Mouse (Mus musculus): ENCODE data around the gene Rhoj.

DNA sequence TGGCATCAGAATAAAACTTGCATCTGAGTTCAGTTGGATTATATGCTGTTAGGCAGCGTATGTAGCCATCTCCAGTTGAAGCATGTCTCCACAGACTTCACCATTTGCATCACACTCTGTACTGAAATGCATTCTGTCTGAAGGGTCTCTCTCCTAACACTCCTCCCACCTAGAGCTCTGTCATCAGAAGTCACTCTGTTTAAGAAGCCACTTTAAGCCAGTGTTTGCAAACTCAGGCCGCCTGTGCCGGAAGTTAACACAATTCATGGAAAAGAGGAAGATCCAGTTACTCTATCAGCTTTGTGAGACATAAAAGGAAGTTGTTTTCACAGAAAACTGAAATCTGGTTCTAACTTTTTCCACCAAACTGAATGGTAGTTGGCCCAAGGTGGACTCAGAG, 5.9 kb downstream of the Rhoj start:
- TF ChIP-seq CTCF (IDR thresholded peaks at IDR 0.05) (no peak), POLR2A (IDR thresholded peaks at IDR 0.05; ENCODE audit: insufficient read depth, low read depth, low read length) (no peak), EP300 (IDR thresholded peaks at IDR 0.05; ENCODE audit: insufficient read depth, low read depth, low read length) (no peak)

Data from heart, adult 2 months (tissue).